Mouse (Mus musculus) myocyte (in vitro differentiated cells): Measurements from ENCODE around the gene Plekhm2. TPM values are rescaled to one million over a fixed set of nuclear protein-coding genes. Genes with fewer than 3 reads are reported as not detected.

Source experiments
- H3K27me3 ChIP-seq: one replicate; pipeline ENCODE4 v1.6.1; 2011; ENCODE audit not compliant: control insufficient read depth, insufficient read depth, insufficient read length
- H3K36me3 ChIP-seq: one replicate; pipeline ENCODE4 v1.6.1; 2011; ENCODE audit not compliant: control insufficient read depth, insufficient read depth
- H3K4me2 ChIP-seq: one replicate; pipeline ENCODE4 v1.6.1; 2011; ENCODE audit warnings: low read depth, control low read depth
- H3K4me3 ChIP-seq: one replicate; pipeline ENCODE4 v1.5.1; 2011; ENCODE audit warnings: mild to moderate bottlenecking, control low read depth, moderate library complexity
- H3K79me2 ChIP-seq: one replicate; pipeline ENCODE4 v1.6.1; 2011; ENCODE audit not compliant: control insufficient read depth, insufficient read depth
- H3ac ChIP-seq: one replicate; pipeline ENCODE4 v1.6.1; 2011; ENCODE audit not compliant: control insufficient read depth, insufficient read length
- CEBPB ChIP-seq: IDR thresholded peaks from 2 replicates; pipeline ENCODE4 v1.6.1; 2011; ENCODE audit warnings: mild to moderate bottlenecking, moderate library complexity; ENCODE audit not compliant: poor library complexity, insufficient read depth, severe bottlenecking
- E2F4 ChIP-seq: IDR thresholded peaks from one replicate; pipeline ENCODE4 v1.6.1; 2011; ENCODE audit warnings: mild to moderate bottlenecking, control low read depth, moderate library complexity; ENCODE audit not compliant: insufficient read depth
- MAX ChIP-seq: IDR thresholded peaks from one replicate; pipeline ENCODE4 v1.6.1; 2011; ENCODE audit warnings: low read depth, mild to moderate bottlenecking, control low read depth
- MYOD1 ChIP-seq, 3 experiments: IDR thresholded peaks; one replicate each; pipeline ENCODE4 v1.6.1; 2011; ENCODE audit warnings: control low read depth in 2 of 3, low read depth in 2 of 3, mild to moderate bottlenecking in 2 of 3, moderate library complexity in 1 of 3; ENCODE audit not compliant: insufficient read length in 2 of 3, control insufficient read depth in 1 of 3
- MYOG ChIP-seq, 3 experiments: IDR thresholded peaks; one replicate each; pipeline ENCODE4 v1.6.1; 2011; ENCODE audit warnings: control low read depth in 2 of 3, low read depth in 2 of 3, mild to moderate bottlenecking in 2 of 3; ENCODE audit not compliant: insufficient read length in 2 of 3, control insufficient read depth in 1 of 3, insufficient read depth in 1 of 3
- POLR2A ChIP-seq: IDR thresholded peaks from one replicate; pipeline ENCODE4 v1.6.1; 2011; ENCODE audit warnings: low read depth, mild to moderate bottlenecking, control low read depth, moderate library complexity; ENCODE audit not compliant: insufficient read length
- POLR2AphosphoS2 ChIP-seq: IDR thresholded peaks from one replicate; pipeline ENCODE4 v1.6.1; 2011; ENCODE audit warnings: low read depth, control low read depth; ENCODE audit not compliant: insufficient read length
- REST ChIP-seq: IDR thresholded peaks from one replicate; pipeline ENCODE4 v1.6.1; 2011; ENCODE audit warnings: mild to moderate bottlenecking, control low read depth, moderate library complexity; ENCODE audit not compliant: insufficient read depth, insufficient read length
- SRF ChIP-seq: IDR thresholded peaks from one replicate; pipeline ENCODE4 v1.6.1; 2011; ENCODE audit warnings: low read depth; ENCODE audit not compliant: control insufficient read depth, insufficient read length
- TCF12 ChIP-seq: IDR thresholded peaks from one replicate; pipeline ENCODE4 v1.6.1; 2011; ENCODE audit warnings: mild to moderate bottlenecking, control low read depth; ENCODE audit not compliant: poor library complexity, insufficient read depth, severe bottlenecking
- TCF3 ChIP-seq: IDR thresholded peaks from one replicate; pipeline ENCODE4 v1.6.1; 2011; ENCODE audit warnings: low read depth, control low read depth; ENCODE audit not compliant: insufficient read length
- USF1 ChIP-seq: IDR thresholded peaks from one replicate; pipeline ENCODE4 v1.6.1; 2011; ENCODE audit warnings: low read depth, mild to moderate bottlenecking, control low read depth, moderate library complexity
- polyA plus RNA-seq: library from polyadenylated mRNA; unstranded; fragments of >200 nt; fragmentation: generic; extraction: Trizol; gene quantifications from one replicate; pipeline ENCODE4 v1.2.1, GENCODE M21; 2012; ENCODE audit warnings: missing spikeins

The Plekhm2 gene
- polyA plus RNA-seq, 1 experiment = 20.4 TPM

DNA sequence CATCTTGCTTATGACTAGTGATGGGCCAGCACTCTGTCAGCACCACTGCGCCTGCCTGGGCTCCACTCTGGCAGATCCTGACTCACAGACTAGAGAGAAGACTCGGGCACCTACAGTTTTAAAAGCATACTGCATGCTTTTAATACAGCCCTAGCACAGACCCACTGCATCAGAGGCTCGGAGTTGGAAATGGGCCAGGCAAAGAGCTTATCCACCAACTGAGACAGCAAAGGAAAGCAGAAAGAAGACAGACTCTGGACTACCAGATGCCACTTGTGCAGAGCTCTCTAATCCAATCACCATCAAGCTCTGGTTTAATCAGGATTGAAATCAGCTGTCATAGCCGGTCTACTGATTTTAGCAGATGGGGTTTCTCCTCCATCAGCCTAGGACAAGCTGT lies 40.6 kb upstream of the Plekhm2 start:
- no peak overlapping the region for H3K4me3 ChIP-seq
- peaks cover 58% of the 10 kb centered on the region for H3K36me3 ChIP-seq
- no peaks in the 10 kb centered on the region for H3K27me3 ChIP-seq
- H3K79me2 ChIP-seq = peaks cover 6% of the 10 kb centered on the region
- H3ac ChIP-seq = no peak overlapping the region
- TF ChIP-seq TCF3 (no peak), MAX (no peak), USF1 (no peak), POLR2AphosphoS2 (no peak), CEBPB (no peak), MYOG (IDR thresholded peaks at IDR 0.05; ENCODE audit: control insufficient read depth in 1 of 3, insufficient read depth in 1 of 3, insufficient read length in 2 of 3, low read depth in 2 of 3) (no peak), E2F4 (no peak), SRF (no peak), POLR2A (no peak), REST (no peak), TCF12 (no peak), MYOD1 (IDR thresholded peaks at IDR 0.05; ENCODE audit: control insufficient read depth in 1 of 3, insufficient read length in 2 of 3, low read depth in 2 of 3) (no peak)
- no peak overlapping the region for H3K4me2 ChIP-seq

GRCm38 (mm10) chr4:141704625-141705024 lies 39.9 kb upstream of the Plekhm2 start:
- Histone ChIP-seq H3K79me2 (peaks cover under 1% of the 10 kb centered on the region), H3ac (no peak overlapping the region), H3K36me3 (peaks cover 53% of the 10 kb centered on the region), H3K4me2 (no peak overlapping the region), H3K27me3 (no peaks in the 10 kb centered on the region), H3K4me3 (no peak overlapping the region)
- no peak for TF ChIP-seq TCF3
- TF ChIP-seq TCF12 = no peak
- TF ChIP-seq USF1 = no peak
- no peak for TF ChIP-seq POLR2AphosphoS2
- TF ChIP-seq SRF = no peak
- no peak for TF ChIP-seq MAX
- TF ChIP-seq E2F4 = no peak
- no peak for TF ChIP-seq CEBPB
- no peak for TF ChIP-seq POLR2A
- TF ChIP-seq MYOG (IDR thresholded peaks at IDR 0.05; ENCODE audit: control insufficient read depth in 1 of 3, insufficient read depth in 1 of 3, insufficient read length in 2 of 3, low read depth in 2 of 3) = no peak
- no peak for TF ChIP-seq MYOD1 (IDR thresholded peaks at IDR 0.05; ENCODE audit: control insufficient read depth in 1 of 3, insufficient read length in 2 of 3, low read depth in 2 of 3)
- no peak for TF ChIP-seq REST

GRCm38 (mm10) chr4:141694719-141695118 lies 30.0 kb upstream of the Plekhm2 start:
- H3K36me3 ChIP-seq = peaks cover 60% of the 10 kb centered on the region
- no peaks in the 10 kb centered on the region for H3K79me2 ChIP-seq
- H3K27me3 ChIP-seq = no peaks in the 10 kb centered on the region
- H3ac ChIP-seq = no peak overlapping the region
- TF ChIP-seq CEBPB (no peak), POLR2A (no peak), TCF12 (no peak), TCF3 (no peak), E2F4 (no peak), POLR2AphosphoS2 (no peak), SRF (no peak), REST (no peak), MYOG (IDR thresholded peaks at IDR 0.05; ENCODE audit: control insufficient read depth in 1 of 3, insufficient read depth in 1 of 3, insufficient read length in 2 of 3, low read depth in 2 of 3) (no peak), MYOD1 (IDR thresholded peaks at IDR 0.05; ENCODE audit: control insufficient read depth in 1 of 3, insufficient read length in 2 of 3, low read depth in 2 of 3) (no peak), MAX (no peak), USF1 (no peak)
- H3K4me3 ChIP-seq = no peak overlapping the region
- no peak overlapping the region for H3K4me2 ChIP-seq

DNA sequence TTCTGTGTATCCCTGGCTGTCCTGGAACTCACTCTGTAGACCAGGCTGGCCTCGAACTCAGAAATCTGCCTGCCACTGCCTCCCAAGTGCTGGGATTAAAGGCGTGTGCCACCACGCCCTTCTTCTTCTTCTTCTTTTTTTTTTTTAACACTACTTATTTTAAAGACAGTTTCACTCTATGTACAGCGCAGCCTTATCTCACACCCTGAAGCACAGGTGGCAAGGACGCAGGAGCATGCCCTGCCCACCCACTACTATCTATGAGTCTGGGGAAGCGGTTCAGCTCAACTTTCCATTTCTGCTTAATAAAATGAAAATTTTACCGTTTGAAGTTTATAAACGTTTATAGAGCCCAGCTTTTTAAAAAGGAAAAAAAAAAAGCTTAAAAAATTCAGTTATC lies 23.8 kb upstream of the Plekhm2 start:
- Histone ChIP-seq H3ac (no peak overlapping the region), H3K79me2 (no peaks in the 10 kb centered on the region), H3K36me3 (peaks cover 58% of the 10 kb centered on the region), H3K4me3 (no peak overlapping the region), H3K27me3 (no peaks in the 10 kb centered on the region), H3K4me2 (no peak overlapping the region)
- TF ChIP-seq POLR2A (no peak), E2F4 (no peak), REST (no peak), MYOG (IDR thresholded peaks at IDR 0.05; ENCODE audit: control insufficient read depth in 1 of 3, insufficient read depth in 1 of 3, insufficient read length in 2 of 3, low read depth in 2 of 3) (no peak), TCF3 (no peak), TCF12 (no peak), MYOD1 (IDR thresholded peaks at IDR 0.05; ENCODE audit: control insufficient read depth in 1 of 3, insufficient read length in 2 of 3, low read depth in 2 of 3) (no peak), USF1 (no peak), SRF (no peak), POLR2AphosphoS2 (no peak), CEBPB (no peak), MAX (no peak)

DNA sequence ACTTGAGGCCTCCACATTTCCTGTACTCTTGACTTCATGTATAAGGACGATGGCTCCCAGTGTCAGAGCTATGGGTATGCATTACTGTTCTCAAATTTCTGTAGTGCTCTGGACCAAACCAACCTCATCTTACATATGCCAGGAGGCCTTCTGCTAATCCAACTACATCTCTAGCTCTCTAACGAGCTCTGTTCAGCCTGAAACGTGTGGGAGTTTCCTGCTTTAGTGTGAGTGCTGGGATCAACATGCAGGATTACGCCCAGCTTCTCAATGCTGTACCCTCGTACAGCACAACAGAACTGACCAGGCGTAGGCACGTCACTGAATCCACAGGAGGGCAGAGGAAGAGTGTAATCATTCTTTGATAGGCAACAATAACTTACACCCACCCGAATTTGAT lies 21.8 kb upstream of the Plekhm2 start:
- no peak overlapping the region for H3K4me2 ChIP-seq
- H3K36me3 ChIP-seq = peaks cover 47% of the 10 kb centered on the region
- no peak overlapping the region for H3K4me3 ChIP-seq
- TF ChIP-seq MYOG (IDR thresholded peaks at IDR 0.05; ENCODE audit: control insufficient read depth in 1 of 3, insufficient read depth in 1 of 3, insufficient read length in 2 of 3, low read depth in 2 of 3) (no peak), CEBPB (no peak), REST (no peak), POLR2A (no peak), TCF12 (no peak), SRF (no peak), E2F4 (no peak), TCF3 (no peak), MAX (no peak), MYOD1 (IDR thresholded peaks at IDR 0.05; ENCODE audit: control insufficient read depth in 1 of 3, insufficient read length in 2 of 3, low read depth in 2 of 3) (no peak)
- no peaks in the 10 kb centered on the region for H3K27me3 ChIP-seq
- H3K79me2 ChIP-seq = no peaks in the 10 kb centered on the region
- no peak overlapping the region for H3ac ChIP-seq
